Mouse (Mus musculus): ENCODE results near the gene Vil1.

DNA sequence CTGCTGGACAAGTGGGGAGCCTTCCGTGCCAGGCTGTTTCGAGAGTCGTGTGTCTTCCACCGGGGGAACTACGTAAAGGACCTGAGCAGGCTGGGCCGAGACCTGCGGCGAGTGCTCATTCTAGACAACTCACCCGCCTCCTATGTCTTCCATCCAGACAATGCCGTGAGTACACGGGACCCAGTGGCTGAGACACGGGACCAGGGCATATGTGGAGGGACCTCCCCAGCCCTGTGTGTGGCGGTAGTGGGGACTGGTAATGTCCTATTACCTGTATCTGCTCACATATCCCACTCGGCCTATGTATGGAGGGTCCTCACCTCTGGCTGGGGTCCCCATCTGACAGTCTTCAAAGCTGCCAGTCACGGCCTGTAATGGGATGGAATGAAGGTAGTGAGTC lies 14.3 kb upstream of the Vil1 start:
- TF ChIP-seq CTCF (IDR thresholded peaks at IDR 0.05 in 2 of 3, conservative IDR thresholded peaks at IDR 0.05 in 1 of 3; ENCODE audit: control insufficient read depth in 1 of 3, insufficient read depth in 1 of 3, low read depth in 2 of 3, low read length in 3 of 3, poor library complexity in 1 of 3, severe bottlenecking in 1 of 3) (no peak), POLR2A (IDR thresholded peaks at IDR 0.05; ENCODE audit: control insufficient read depth in 1 of 2, insufficient read depth in 1 of 2, low read depth in 1 of 2, low read length in 2 of 2, poor library complexity in 1 of 2) (no peak), MAFK (IDR thresholded peaks at IDR 0.05; ENCODE audit: borderline replicate concordance, low read depth, low read length) (no peak)

Measured in MEL (cell line).